Mouse (Mus musculus): Measurements from ENCODE around the gene Efcab9.

DNA sequence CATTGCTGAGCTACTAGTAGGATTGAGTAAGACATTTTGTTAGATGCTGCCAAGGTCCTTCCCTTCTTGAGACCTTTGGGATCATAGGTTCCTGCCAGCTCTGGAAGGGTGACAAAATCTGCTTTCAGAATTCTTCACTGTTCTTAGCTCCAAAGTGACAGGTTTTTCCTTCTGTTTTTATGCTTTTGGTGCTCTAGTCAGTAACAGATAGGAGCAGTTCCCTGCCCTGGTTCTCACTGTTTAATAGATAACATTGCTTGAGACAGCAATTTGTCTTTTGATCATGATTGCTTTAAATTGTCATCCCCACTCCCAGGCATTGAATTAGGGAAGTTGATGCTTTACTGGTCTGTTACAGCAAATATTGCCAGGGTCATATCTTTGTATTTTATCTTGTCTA is 38.6 kb downstream of the Efcab9 start:
- TF ChIP-seq CTCF (conservative IDR thresholded peaks at IDR 0.05; ENCODE audit: insufficient read depth, insufficient read length, low read depth, low read length) (no peak), POLR2A (IDR thresholded peaks at IDR 0.05; ENCODE audit: low read depth, low read length) (no peak)

All from kidney, adult 2 months (tissue).